Mouse (Mus musculus) neural tube, embryonic 14.5 days (tissue): ENCODE measurements at regions not wholly inside any gene's neighbourhood (a gene's known extent, or its start where the extent isn't known, plus 50 kb on each side); places are given as distances from the start of the nearest gene placed in this dataset.
A peak's percentile ranks its signal among the peaks of the same experiment; 100 is the strongest.

Experiments used
- ATAC-seq: fragments of 200-750 bp; cut with Nextera tagmentation; 2 replicates; pipeline ENCODE4 v1.8.0; 2017; ENCODE audit warnings: low read depth, mild to moderate bottlenecking, moderate TSS enrichment, moderate library complexity
- H3K27ac ChIP-seq: fragments of 300-500 bp; sonication (generic); 2 replicates; pipeline ENCODE4 v1.5.1; 2014; ENCODE audit warnings: low read depth, mild to moderate bottlenecking, control low read depth, low read length, moderate library complexity, mixed read lengths
- H3K27me3 ChIP-seq: fragments of 300-500 bp; sonication (generic); 2 replicates; pipeline ENCODE4 v1.6.1; 2014; ENCODE audit warnings: low read length; ENCODE audit not compliant: control insufficient read depth, insufficient read depth
- H3K36me3 ChIP-seq: fragments of 300-500 bp; sonication (generic); 2 replicates; pipeline ENCODE4 v1.6.1; 2014; ENCODE audit warnings: low read length, mixed read lengths; ENCODE audit not compliant: control insufficient read depth, insufficient read depth
- H3K4me1 ChIP-seq: fragments of 300-500 bp; sonication (generic); 2 replicates; pipeline ENCODE4 v1.6.1; 2014; ENCODE audit warnings: low read length; ENCODE audit not compliant: control insufficient read depth, insufficient read depth
- H3K4me2 ChIP-seq: fragments of 300-500 bp; sonication (generic); 2 replicates; pipeline ENCODE4 v1.6.1; 2014; ENCODE audit warnings: mild to moderate bottlenecking, low read depth, low read length, control low read depth
- H3K4me3 ChIP-seq: fragments of 300-500 bp; sonication (generic); 2 replicates; pipeline ENCODE4 v1.5.1; 2014; ENCODE audit warnings: low read depth, low read length, control low read depth, mixed read lengths
- H3K9ac ChIP-seq: fragments of 300-500 bp; sonication (generic); replicated peaks from 2 replicates; pipeline ENCODE4 v1.6.1; 2014; ENCODE audit warnings: low read depth, mild to moderate bottlenecking, control low read depth, low read length, mixed read lengths
- H3K9me3 ChIP-seq: fragments of 300-500 bp; sonication (generic); 2 replicates; pipeline ENCODE4 v1.6.1; 2016; ENCODE audit warnings: low read length; ENCODE audit not compliant: control insufficient read depth
- WGBS: fragments of 180-500 bp; shearing (Covaris S2); extraction: QIAGEN DNeasy Blood & Tissue Kit; methylation state at CpG from one replicate; pipeline ENCODE4 v1.1.7; 2014; 5-methylcytosine and 5-hydroxymethylcytosine counted together

DNA sequence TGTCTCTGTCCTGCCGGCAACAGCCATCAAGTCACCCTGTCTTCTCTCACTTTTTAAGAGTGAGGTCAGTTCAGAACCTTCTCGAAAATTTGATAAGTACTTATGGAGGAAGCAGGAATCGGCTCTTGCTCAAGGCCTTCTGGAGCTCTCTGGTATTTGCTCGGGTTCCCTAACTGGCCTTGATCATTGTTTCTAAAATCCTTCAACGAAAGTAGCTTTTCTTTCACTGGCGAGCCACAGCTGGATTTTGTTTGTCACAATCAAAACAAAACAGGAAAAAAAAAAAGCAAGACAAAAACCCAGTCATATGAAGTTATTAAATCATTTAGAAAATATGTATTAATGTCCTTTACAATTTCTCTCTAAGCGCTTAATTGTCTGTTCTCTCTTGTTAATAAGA, 156.6 kb upstream of the Tex13c2 start:
- WGBS, result 92% methylated on average over 7 of the region's 7 CpGs
- H3K27ac ChIP-seq, result no peak overlapping the region
- H3K36me3 ChIP-seq, result no peaks in the 10 kb centered on the region
- no peak overlapping the region for H3K4me2 ChIP-seq
- no peak for ATAC-seq
- H3K27me3 ChIP-seq, result no peaks in the 10 kb centered on the region
- H3K4me3 ChIP-seq, result no peak overlapping the region
- H3K9ac ChIP-seq, result no peak overlapping the region
- H3K9me3 ChIP-seq, result no peaks in the 10 kb centered on the region
- no peaks in the 10 kb centered on the region for H3K4me1 ChIP-seq

DNA sequence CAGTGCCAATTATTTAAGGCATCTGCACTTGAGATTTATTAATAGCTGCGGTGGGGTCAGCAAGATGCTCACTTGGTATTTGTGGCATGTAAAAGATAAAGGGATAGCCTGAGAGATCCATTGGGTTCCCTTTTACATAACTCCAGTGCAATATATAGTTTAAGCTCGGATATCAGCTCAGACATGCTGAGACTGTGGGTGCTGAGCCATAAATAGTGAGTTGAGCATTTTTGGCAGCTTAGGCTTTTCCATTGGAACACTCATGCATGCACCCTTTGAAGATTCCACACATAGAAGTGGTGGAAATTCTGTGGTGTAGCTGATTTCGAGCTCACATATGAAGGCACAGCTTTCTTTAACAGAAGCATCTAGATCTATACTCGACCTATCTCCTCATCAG, 155.9 kb upstream of the Tex13c2 start:
- WGBS, result 74% methylated on average over 4 of the region's 4 CpGs
- ATAC-seq, result no peak

DNA sequence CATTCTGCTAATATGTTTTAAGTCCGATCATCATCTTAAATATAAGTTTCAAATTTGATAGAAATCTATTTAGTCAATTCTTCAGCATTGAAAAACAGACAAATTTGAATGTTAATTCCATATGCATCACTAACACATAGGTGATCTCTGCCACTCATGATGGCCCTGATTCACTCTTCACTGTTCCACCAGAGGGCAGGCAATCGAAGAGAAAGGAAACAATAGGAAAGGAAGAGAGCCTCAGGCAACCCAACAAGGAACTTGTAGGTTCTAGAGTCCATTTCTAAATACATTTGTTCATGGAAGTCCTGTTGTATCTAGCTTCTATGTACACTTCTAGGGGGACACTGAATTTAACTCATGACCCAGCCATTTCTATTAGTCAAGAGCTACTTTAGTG, 154.7 kb upstream of the Tex13c2 start:
- no peak for ATAC-seq
- WGBS, result 88% methylated on average over 2 of the region's 2 CpGs

More for the DNA sequence above, 155.9 kb upstream of the Tex13c2 start:
- Histone ChIP-seq H3K27ac (no peak overlapping the region), H3K4me2 (no peak overlapping the region), H3K4me1 (no peaks in the 10 kb centered on the region), H3K9ac (no peak overlapping the region), H3K36me3 (no peaks in the 10 kb centered on the region), H3K4me3 (no peak overlapping the region), H3K9me3 (no peaks in the 10 kb centered on the region), H3K27me3 (no peaks in the 10 kb centered on the region)

DNA sequence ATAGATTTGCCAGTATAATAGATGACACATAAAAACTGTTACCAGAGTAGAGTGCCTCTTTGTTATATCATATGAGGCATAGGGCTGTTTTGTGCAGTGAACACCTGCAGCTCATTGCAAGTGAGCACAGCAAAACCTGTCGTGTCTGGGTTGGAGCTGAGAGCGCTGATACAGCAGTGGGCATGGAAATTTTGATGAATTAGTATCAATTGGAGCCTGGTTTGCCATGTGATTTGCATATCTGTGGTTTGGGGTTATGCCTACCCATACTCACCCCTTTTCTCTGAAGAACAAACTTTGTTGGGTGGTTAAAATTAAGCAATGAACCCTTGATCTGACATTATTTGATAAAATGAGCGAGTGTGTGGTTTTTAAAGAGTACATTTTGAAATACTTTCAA, 152.7 kb upstream of the Tex13c2 start:
- Histone ChIP-seq H3K4me2 (no peak overlapping the region), H3K9ac (no peak overlapping the region), H3K4me3 (no peak overlapping the region), H3K9me3 (no peaks in the 10 kb centered on the region), H3K36me3 (no peaks in the 10 kb centered on the region), H3K4me1 (no peaks in the 10 kb centered on the region), H3K27ac (no peak overlapping the region), H3K27me3 (no peaks in the 10 kb centered on the region)
- 91% methylated on average over 3 of the region's 3 CpGs for WGBS
- ATAC-seq, result no peak

More for the DNA sequence above, 154.7 kb upstream of the Tex13c2 start:
- Histone ChIP-seq H3K4me1 (no peaks in the 10 kb centered on the region), H3K27ac (no peak overlapping the region), H3K9ac (no peak overlapping the region), H3K9me3 (no peaks in the 10 kb centered on the region), H3K27me3 (no peaks in the 10 kb centered on the region), H3K4me2 (no peak overlapping the region), H3K36me3 (no peaks in the 10 kb centered on the region), H3K4me3 (no peak overlapping the region)

DNA sequence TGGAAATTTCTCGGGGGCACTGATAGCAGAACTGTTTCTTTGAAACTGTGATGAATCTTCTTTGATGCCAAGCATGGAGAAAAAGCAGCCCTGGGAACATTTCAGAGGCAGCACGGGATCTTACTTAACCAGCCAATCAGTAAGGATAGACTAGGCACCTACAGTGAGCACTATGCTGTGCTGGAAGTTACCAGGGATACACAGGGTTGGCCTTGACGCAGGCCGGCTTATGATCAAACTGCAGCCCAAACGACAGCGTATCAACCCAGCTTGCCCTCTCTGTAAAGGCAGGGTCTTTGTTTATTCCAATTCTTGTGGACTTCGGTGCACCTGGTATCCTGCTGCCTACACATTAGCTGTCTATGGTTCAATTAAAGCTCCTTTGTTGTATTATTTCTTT, 147.1 kb upstream of the Tex13c2 start:
- no peak overlapping the region for H3K4me2 ChIP-seq
- H3K4me3 ChIP-seq, result no peak overlapping the region
- no peaks in the 10 kb centered on the region for H3K36me3 ChIP-seq
- H3K9me3 ChIP-seq, result no peaks in the 10 kb centered on the region
- H3K4me1 ChIP-seq, result no peaks in the 10 kb centered on the region
- H3K27me3 ChIP-seq, result no peaks in the 10 kb centered on the region
- no peak overlapping the region for H3K9ac ChIP-seq
- 34% methylated on average over 7 of the region's 7 CpGs for WGBS
- ATAC-seq, result 0 out of 2 replicates have a peak, but pooled peaks have one; percentile 31
- H3K27ac ChIP-seq, result no peak overlapping the region

DNA sequence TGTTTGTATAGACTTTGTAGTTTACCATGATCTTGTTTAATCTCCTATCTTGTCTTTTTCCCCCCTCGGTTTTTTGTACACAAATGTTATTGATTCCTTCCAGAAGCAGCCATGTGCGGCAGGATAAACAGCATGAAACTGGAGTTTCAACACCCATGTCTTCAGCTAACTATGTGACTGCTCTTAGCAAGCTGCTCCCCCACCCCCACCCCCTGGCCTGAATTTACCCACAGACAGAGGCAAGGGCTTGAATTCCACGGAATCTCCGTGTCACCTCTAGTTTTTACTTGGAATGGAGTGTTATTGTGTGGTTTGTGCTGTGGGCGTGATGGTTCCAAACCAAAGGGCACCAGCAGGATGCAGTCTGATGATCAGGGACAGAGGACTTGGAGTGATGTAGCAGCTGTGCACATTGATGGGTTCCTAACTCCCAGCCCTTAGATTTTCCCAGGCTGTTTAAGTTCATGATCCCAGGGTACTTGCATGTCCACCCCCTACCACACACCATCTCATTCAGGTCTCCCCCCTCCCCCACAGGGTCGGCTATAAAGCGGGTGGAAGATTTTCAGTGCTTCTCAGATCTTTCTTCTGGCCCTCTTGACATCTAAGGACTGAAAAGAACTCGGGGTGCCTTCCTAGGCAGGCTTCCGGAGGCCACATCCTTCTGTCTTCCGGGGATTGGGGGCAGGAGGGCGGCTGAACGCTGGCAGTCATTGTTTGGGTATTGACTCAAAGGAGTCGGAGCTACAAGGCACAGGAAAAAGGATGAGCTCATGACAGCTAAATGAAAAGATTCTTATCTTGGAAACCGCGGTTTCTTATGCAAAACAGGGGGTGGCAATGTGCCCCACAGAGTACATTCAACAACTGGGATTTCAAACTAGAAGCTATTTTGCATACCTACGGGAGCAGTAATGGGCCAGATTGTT, 146.3 kb upstream of the Tex13c2 start:
- Histone ChIP-seq H3K4me3 (no peak overlapping the region), H3K27me3 (no peaks in the 10 kb centered on the region), H3K4me2 (peak overlapping the region; percentile 19; the same call in 1 of the 2 replicates), H3K36me3 (no peaks in the 10 kb centered on the region), H3K9ac (no peak overlapping the region), H3K27ac (peak overlapping the region; percentile 45), H3K4me1 (no peaks in the 10 kb centered on the region), H3K9me3 (no peaks in the 10 kb centered on the region)
- 13% methylated on average over 16 of the region's 16 CpGs for WGBS
- ATAC-seq, result peak; percentile 75

DNA sequence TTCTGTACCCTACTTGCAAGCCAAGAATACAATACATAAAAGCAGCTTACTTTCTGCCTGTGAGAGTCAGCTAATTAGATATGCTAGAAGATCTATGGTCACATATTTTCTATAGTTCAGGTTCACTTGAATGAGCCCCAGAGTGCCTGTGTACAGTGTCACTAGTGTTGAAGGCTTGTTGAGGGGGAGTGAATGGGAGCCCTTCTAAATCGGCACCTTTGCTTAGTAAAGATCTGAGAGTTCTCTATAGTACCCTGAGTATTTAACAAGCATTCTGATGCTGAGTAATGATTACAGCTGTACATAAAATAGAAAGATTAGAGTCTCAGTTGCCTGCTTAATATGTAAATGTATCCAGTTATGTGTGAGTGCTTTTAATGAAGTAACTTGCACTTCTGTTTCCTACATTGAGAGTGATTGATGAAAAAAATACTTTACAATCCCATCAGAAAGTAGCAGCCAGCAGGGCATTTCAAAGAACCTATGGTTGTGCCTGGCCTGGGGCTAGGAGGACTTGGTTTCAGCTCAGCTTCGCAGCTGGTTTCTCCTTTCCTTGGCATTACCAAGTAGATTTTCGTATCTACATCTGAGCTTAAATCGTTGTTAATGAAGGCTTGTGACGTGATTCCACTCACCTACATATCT, 136.8 kb upstream of the Tex13c2 start:
- H3K4me3 ChIP-seq, result no peak overlapping the region
- H3K27me3 ChIP-seq, result no peaks in the 10 kb centered on the region
- peak; percentile 17; the same call in 1 of the 2 replicates for ATAC-seq
- H3K4me2 ChIP-seq, result no peak overlapping the region
- H3K27ac ChIP-seq, result no peak overlapping the region
- no peaks in the 10 kb centered on the region for H3K36me3 ChIP-seq
- H3K9ac ChIP-seq, result no peak overlapping the region
- no peaks in the 10 kb centered on the region for H3K9me3 ChIP-seq
- H3K4me1 ChIP-seq, result no peaks in the 10 kb centered on the region
- 59% methylated on average over 5 of the region's 5 CpGs for WGBS

DNA sequence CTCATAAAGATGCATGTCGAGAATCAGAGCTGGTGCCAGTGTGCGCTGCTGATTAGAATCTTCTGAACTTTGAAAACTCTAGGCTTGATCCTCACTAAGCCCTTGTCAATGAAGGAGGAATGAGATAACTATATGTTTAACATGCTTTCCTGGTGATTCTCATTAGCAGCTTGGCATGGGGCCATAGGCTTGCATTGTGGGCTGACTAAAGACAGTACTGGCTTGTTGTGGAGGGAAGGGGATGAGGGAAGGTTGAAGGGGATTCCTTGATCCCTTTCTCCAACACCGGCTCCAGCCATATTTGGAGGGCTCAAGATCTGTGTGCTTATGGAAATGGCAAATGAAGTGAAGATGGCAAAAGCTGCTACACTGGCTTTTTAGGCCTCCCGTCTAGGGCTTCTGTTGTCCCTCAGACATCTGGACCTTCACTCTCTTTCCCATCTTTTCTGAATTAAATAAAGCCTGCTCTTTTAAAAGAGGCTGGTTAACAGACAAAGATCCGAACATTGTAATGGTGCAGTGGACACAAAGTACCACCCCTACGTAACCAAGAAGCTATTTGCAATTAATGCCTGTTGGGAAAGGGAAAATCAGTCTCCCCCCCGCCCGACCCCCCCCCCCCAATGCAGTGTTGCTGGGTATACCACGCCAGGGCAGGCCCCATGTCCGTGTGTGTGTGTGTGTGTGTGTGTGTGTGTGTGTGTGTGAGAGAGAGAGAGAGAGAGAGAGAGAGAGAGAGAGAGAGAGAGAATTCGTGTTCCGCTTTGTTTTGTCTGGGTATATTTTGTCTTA, 129.9 kb upstream of the Tex13c2 start:
- no peak overlapping the region for H3K4me3 ChIP-seq
- no peaks in the 10 kb centered on the region for H3K4me1 ChIP-seq
- no peaks in the 10 kb centered on the region for H3K27me3 ChIP-seq
- no peak for ATAC-seq
- H3K9ac ChIP-seq, result no peak overlapping the region
- peak overlapping the region; percentile 41; the same call in 1 of the 2 replicates for H3K4me2 ChIP-seq
- H3K36me3 ChIP-seq, result no peaks in the 10 kb centered on the region
- H3K27ac ChIP-seq, result no peak overlapping the region
- no peaks in the 10 kb centered on the region for H3K9me3 ChIP-seq
- WGBS, result 37% methylated on average over 9 of the region's 12 CpGs
